Mouse (Mus musculus) kidney, postnatal 36 days (tissue): ENCODE results near the gene Epha2.
A peak's percentile ranks its signal among the peaks of the same experiment; 100 is the strongest.

Source experiments
- DNase-seq, 2 experiments: peaks; one replicate each; pipeline ENCODE4 v3.0.0; 2021 to 2022; ENCODE audit warnings: mixed read lengths in 2 of 2

The Epha2 gene

DNA sequence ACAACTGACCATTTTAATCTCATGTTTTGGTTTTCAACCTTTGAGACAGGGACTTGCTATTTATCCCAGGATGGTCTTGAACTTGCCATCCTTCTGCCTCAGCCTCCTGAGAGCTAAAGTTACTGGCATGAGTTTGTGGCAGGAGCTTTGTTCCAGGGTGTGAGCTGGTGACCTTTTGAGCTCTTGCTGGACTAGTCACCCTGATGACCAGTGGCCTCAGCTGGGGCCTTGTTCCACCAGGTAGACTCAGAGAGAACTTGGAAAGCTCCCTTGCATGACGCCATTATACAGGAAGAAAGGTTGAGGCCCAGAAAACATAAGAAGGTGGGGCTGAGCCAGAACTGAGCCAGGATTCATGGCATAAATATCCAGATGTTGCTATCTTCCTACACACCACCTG, 20.6 kb upstream of the Epha2 start:
- DNase-seq: no peak

DNA sequence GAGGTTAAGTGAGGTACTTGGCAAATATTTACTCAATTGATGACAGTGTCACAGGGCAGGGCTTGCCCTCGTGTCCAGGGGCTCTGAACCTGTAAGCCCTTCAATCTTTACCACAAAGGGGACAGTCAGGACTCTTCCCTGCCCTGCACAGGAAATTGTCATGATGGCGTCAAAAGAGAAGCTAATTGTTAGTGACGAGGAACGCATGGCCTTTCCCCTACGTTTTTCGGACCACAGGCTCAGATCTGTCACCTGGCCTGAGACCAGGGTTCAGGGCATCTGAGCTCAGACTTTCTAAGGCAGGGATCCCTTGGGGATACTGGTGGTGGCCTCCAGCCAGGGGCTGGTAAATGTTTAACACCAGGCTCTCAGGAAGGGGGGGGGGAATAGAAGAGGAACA, 19.9 kb upstream of the Epha2 start:
- DNase-seq: peak; percentile 89 to 91

DNA sequence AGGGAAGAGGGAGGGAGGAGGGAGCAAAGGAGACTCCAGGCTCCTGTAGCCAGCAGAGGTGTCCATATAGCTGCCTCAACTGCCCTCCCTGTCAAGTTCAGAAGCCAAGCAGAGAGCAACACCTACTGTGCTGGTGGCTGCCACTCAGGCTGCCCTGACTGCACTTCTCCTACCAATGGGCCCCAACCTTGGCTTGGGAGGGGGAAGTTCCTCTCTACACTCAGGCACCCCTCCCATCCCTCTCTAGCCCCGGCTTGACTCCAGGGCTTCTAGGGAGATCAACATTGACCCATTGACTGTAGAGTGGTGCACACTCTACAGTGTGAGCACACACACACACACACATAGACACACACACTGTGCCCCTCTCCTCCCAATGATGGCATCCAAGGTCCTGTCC, 19.5 kb upstream of the Epha2 start:
- no peak for DNase-seq

DNA sequence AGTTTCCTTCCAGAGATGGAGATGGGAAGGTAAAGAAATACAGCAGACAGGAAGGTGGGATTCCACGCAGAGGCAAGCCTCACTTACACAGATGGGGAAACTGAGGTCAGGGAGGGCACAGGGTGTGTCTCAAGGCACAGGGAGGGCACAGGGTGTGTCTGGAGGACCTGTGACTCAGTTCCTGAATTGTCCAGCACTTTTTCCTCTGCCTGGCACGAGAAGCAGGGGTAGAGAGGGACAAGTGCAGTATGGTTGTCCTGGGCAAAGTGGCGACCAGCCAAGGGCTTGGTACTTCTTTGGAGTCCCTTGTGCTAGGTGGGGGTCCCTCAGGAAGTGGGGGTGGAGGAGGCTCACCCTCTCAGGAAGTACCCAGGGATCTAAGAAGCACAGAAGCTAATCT, 19.0 kb upstream of the Epha2 start:
- no peak for DNase-seq

DNA sequence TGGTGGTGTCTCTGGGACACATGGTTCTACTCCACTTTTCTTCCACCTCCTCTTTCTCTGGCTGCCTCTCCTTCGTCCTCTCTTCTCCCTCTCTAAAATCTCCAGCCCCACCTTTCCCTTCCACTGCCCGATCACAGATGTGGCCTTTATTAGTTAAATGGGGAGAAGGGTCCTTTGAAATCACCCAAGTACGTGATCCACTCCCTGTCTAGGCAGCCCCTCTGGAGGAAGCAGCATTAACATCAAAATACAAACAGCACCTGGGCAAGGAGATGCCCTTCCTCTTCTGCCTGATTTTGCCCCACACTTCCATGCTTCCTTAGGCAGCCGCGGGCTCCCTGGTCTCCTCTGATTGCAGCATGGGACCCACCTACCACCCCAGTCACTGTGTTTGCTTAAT, 18.4 kb upstream of the Epha2 start:
- DNase-seq: no peak

DNA sequence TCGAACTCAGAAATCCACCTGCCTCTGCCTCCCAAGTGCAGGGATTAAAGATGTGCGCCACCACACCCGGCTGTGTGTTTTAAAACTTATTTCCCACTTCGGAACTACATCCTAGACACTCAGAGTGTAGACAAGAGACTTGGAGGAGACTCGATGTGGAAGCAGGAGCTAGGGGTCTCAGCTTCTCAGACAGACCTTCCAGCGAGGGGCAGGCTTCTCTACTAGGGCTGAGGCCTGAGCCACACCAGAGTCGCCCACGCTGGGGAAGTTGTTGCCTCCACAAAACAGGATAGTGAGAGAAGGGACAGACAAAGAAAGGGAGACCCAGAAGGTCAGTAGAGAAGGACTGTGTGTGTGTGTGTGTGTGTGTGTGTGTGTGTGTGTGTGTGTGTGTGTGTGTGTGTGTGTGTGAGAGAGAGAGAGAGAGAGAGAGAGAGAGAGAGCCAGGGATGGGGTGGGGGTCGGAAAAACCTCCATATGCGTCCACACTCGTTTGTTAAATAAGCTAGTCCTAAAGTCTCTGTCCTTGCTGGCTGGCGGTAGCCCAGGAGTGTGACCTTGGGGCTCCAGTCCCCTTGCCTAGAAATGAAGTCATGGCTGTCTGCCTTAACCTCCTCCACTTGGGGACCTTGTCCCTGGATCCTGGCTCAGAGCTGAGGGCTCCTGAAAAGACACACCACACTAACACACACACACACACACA, 17.7 kb upstream of the Epha2 start:
- DNase-seq: no peak

DNA sequence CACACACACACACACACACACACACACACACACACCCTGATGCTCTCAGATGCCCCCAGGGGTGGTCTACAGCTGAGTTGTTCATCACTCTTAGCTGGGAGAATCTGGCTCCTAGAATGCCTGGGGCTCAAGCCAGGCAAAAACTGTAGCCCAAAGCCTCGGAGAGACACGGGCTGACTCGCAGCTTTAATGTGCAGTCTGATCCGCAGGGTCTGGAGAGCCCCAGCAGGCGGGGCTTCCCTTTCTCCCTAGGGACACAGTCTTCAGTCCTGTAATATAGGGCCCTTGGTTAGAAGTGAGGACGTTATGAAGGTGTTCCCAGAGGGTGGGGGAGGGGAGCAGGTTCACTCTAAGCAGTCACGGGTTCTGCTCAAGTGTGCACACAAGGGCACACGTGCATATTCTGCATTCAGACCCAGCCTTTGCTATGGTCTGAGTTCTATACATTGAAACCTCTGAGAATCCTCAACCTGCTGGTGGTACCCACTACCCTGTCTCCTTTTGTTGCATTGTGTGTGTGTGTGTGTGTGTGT, 17.1 kb upstream of the Epha2 start:
- DNase-seq: no peak

DNA sequence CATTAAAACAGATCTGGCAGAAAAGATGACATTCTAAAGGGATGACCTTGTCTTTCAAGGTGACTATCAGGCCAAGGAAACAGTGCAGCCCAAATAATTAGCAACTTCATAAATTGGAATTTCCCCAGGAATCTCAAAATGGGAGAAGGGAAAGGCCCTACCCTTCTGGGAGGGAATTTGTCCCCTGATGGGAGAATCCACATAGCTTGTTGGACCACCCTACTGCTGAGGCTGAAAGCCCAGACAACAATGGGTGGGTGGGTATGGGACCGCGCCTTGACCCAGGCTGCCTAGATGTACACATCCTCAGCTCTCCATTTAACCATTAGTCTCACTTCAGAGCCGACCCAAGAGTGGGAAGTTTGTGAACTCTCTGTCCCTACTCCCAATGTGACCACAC, 16.6 kb upstream of the Epha2 start:
- DNase-seq: no peak

DNA sequence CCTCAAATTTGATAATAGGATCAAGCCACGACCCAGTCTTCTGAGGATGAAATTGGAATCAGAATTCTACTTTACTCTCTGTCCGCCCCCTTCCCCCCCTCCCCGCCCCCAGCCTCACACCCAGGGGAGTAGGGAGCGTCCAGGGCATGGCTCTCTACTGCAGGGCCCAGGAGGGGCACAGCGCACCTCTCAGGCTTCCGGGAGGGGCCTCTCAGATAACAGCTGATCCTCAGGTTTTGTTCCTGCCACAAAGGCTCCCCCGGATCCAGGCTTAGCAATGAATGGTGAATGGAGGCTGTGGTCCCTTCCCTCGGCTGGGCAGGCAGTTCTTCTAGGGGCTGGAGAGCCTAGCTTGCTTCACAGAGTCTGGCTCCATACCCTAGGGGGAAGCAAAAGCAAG, 15.9 kb upstream of the Epha2 start:
- DNase-seq: no peak

DNA sequence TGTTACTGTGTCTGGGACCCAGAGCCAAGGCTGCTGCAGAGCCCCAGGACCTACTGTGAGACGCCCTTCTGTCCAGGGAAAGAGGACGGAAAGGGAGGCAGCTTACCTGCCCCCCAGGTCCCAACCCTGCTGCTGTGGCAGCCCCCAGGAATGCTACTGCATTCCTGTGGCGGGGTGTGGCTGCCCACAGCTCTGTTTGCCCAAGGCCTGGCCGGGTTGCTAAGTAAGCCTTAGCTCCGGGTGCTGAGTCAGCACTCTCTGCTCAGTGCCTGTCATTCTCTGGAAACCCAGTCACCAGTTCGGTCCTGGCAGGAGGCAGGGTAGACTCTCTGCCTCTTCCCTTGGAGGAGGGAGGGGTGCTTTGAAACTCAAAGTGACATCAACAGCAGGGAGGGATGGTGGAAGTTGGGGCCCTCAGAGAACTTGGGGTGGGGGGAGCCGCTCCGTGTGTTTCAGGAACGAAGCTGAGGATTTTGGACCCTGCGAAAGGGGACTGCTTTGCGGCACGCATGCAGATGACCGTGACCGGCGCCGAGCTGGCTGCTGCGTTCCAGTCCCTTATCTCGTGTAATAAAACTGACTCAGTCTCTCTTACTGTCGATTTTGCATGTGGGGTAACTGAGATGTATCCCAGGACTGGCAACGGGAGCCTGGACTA, 14.1 kb upstream of the Epha2 start:
- peak; percentile 49 to 65 for DNase-seq

DNA sequence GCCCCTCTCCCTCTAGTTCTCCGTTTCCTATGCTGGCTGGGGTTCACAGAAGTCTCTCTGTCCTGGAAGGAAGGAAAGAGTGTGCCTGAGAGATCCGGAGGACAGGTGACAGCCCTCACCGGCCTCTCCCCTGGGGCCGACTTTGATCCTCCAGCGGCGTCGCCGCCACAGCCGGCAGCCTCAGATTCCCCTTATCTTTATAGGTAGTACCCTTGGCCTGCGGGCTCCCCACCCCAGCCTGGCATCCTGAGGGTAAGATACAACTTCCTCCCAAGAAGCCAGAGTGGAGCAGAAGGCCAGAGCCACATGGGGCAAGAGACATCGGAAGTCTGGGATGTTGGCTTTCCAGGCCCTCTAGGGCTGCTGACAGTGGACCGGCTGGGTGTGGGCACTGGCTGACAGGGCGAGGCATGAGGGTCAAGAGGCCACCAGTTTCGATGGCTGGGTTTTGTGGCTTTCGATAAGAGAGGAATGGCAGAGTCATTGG, 13.5 kb upstream of the Epha2 start:
- no peak for DNase-seq

DNA sequence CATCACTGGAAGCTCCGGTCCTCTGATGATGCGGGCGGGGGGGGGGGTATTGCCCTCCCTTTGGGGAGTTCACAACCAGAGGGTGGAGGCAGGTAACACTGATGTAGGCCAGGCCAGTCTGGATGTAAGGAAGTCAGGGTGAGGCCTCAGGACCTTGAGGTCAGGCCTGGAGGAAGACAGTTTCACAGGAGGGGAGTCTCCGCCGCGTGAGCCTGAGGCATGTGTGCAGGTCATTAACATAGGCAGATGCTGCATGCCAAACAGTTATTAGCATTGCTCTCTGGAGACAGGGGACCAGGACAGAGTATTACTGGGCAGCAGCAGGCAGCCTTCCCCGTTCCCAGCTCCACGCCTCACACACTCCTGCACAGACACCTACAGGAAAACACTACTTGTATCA, 12.9 kb upstream of the Epha2 start:
- no peak for DNase-seq

DNA sequence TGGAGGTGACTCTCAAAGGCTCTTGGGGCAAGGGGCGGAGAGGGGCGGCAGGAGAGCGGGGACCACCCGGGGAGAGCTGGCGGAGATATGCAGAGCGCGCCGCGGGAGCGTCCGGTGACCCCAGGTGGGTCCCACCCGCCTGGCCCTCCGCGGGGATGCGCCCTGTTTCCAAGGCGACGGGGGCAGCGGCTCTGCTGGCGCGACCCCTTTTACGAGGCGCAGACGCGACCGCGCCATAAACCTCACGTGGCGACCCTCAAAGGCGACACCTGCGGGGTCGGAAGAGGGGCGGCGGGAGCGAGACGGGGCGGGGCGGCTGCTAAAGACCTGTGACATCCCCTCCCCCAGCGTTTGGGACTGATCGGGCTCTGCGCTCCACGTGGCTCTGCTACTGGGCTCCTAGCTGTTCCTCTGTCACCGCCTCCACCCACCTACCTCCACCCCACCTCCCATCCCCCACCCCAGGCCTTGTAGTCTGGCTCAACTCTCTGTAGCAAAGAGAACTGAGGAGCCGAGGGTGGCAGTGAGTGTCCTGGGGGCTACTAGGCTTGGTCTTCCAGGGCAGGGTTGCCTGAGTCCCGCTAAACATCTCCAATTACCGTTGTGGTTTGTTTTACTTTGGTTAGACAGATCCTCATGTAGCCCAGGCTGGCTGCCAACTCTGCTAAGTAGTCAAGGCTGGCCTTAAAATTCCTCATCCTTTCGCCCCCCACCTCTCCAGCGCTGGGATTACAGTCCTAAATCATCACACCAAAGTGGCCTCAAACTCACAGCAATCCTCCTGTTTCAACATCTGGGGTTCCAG, 9.3 kb upstream of the Epha2 start:
- no peak for DNase-seq

DNA sequence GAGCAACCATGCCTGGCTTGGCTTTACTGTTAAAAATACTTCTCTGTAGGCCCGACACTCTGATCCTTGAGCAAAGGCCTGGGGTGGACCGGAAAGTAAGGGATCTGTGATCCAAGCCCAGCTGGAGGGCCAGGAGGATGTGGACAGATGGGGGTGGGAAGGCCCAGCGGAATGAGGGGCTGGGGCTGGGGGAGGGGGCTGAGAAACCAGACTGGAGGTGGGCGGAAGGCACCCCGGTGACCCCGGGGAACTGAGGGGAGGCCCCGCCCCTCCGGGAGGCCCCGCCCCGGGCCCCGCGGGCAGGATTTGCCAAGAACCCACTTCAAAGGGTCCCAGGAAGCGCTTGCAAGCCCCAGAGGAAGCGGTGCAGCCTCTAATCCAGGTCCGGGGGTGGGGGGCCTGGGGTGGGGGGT, 5.3 kb upstream of the Epha2 start:
- no peak for DNase-seq

DNA sequence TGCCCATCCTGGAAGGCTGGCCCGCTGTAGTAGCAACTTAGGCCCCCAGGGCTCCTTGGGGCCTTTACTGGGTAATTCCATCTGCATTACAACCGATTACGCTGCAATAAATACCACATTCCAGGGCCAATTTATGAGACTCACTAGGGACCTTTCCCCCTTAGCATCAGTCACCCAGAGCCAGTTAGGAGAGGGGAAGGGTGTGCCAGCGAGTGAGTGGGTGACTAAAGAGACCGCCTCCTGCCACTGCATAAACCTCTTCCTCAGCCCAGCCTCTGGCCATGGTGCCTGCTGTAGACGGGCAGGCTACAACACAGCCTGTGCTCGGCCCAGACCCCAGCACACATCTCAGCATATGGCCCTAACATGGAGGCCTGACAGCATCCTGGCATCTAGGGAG, 3.1 kb upstream of the Epha2 start:
- no peak for DNase-seq

DNA sequence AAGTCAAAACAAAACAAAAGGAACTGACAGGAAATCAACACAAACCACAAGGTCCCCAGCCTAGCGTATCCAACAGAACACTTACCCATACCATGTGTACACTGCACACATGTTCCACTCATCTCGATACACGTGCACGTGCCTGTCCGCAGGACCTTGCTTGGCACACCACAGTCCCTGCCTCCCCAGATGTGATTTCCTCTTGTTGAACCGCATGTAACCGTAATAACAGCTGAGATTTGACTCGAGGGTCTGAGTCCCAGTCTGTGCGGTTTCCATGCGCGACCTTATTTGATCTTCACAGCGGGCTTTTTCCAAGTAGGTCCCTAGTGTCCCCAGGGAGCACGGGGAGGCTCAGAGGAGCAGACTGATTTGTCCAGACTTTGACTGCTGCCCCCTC, 1.7 kb upstream of the Epha2 start:
- no peak for DNase-seq

DNA sequence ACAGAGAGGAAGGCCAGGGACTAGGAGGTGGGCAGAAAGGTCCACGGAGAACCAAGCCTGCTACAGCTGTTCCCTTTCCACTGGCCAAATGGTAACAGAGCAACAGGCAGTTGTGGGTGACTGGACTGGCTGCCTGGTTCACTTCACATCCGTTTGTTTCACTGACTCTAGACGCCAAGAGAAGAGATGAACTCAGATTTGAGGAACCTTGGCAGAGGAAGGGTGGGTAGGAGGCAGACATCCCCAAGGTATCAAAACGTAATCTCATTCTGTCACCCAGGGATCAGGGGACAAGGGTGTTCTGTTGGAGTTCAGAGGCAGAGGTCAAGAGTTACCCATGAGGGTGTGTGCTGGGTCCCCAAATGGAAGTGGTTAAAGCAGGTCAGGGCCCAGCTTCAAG, 844 bp upstream of the Epha2 start:
- no peak for DNase-seq

DNA sequence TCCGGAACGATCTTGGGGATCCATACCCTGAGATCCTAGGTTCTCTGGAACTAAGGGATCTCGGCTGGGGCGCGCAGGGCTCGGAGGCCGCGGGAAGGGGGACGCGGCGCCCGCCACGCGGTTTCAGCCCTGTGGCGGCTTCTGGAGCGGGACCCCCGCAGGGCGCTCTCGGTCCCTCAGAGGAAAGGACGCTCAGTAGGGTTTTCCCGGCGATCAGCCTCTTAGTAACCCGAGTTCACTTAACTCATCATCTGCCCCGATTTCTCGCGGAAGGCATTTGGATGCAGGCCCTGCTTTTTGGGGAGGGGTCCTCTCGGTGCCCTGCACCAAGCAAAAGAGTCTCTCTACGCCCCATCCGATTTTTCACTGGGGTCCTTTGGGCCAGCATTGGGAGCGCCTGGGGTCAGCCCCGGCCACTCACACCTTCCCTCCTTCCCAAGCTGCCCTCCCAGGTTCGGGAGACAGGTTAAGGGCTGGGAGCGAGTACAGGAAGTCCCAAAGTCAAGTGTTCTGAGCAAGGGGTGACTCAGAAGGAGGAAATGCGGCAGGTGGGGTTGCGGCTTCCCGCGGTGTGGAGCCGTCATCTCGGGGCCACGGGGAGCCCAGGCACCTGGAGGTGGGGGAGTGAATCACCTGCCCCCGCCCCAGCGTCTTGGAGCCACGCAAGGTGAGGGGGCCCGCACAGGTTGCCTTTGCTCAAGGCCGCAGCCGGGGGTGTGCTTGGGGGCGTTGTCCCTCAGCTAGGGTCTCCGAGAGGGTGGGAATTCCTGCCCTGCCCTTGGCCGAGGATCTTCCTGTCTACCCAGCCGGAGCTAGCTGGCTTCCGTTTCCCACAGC, 769 bp downstream of the Epha2 start:
- peak in 1 of 2 experiments; percentile 42 for DNase-seq

DNA sequence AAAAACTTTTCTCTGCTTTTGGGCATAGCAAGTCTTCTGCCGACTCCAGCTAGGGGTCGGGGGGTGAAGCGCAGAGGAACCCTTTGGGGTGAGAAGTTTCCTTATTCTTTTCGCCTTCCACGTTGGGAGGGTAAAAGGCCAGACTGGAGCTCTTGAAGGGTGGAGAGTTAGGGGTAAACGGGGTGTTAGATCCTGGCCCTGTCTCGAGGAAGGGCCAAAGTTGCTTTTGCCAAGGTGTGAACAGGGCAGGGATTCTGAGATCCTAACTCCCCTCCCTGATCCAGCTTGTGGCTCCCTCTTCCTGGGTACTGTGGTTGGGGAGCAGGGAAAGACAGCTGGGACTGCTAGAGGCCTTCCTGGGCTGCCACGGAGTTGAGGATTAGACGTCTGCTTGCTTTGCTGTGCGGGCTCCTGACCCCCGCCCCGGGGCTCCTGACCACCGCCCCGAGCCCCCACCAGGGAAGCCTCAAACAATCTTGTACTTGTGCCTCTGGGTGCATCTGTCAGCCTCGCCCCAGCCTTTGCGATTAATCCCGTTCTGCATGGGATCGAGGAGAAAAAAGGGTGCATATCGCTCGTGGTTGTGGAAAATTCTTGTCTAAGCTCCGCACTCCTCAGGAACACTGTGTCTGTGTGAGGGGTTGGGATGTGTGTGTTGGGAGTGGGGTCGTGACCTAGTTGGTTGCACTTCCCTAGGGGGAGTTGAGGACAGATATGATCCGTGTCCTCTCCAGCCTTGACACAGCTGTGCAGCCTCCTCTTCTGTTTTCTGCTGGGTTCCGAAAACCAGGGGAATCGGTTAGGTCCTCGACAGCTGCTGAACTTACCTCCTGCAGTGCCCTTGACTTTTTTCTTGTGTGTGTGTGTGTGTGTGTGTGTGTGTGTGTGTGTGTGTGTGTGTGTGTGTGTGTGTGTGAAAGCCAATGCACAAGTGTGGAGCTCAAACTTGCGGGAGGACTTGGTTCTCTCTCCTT, 1.7 kb downstream of the Epha2 start:
- DNase-seq: no peak

DNA sequence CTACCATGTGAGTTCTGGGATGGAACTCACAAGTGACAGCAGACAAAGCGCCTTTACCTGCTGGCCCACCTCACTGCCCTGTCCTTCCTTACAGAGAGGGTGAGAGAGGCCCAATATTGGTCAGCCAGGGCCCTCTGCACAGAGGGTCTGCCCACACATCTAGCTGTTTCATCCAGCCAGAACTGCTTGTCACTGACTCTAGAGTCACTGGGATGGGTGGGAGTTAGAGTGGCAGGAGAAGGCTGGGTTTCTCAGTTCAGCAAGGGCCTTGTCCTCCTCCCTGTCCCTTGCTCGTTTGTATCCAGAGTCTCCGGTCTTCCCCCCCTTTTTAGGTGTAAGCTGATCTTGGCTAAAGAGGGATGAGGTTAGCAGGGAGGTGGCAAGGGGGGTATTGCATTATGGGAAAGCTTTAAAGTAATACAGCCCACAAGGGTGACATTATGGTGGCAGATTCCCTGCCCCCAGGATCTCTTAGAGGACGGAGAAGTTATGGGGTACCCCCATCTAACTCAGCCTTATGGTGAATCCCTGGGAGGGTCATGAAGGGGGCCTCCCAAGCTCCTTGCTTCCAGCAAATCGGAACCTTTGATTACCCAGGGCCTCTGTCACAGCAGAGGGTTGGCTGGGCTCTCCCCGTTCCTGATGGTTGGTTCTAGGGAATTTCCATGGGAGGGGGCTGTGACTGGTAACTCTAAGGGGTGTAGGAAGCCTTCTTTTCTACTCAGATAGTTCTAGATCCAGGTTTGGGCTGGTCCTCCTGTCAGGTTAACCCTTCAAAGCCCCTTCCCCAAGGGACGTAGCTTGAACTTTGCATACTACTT, 2.6 kb downstream of the Epha2 start:
- no peak for DNase-seq

DNA sequence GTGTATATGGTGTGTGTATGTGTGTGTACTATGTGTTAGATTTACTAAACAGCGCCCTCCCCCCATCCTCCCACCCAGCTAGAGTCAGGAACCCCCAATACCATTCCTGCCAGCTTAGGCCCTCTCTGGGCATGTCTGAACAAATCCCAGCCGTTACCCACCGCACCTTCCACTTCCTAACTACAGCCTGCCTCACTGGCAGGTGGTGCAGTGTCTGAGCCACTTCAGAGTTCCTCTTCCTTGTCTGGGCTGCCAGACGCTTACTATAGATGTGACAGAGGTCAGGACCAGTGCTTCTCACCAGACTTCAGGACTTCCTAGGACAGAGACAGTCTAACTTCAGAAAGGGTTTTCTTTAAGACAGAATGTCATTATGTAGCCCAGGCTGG, 3.2 kb downstream of the Epha2 start:
- DNase-seq: no peak
